In the genomic region with DNA sequence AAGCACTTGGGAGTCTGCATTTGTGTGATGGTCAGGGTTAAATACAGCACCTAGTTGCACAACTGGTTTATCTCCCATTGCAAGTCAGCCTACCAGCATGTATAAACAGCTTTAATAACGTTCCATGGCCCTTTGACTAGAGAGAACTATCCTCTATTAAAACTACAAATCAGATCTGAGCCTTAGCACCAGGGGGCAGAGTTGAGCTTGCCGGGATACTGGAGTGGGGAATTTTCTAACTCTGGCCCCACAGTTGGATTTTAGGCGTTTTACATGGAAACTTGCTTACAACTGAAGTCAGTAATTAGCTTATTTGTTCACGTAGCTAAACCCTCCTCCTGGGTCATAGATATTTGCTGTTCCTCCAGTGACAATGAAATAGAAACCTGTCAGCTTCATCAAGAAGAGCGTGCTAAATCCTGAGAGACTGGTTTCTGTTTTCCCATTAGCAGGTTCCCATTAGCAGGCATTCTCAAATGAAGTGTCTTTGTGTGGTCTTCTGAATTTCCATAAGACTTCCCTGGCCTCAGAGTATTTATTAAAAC, we compare ENCODE assay signal across 8 mouse cellular contexts. TPM values are rescaled to one million over a fixed set of nuclear protein-coding genes. Genes with fewer than 3 reads are reported as not detected.
A peak's percentile ranks its signal among the peaks of the same experiment; 100 is the strongest.
DNase-seq lines count a peak whose midpoint lies in the region; ATAC-seq lines count a peak whose summit lies in the region.

No protein-coding gene starts in this region.

- no peak overlapping the region; the same call in 1 of the 2 replicates for H3K4me2 ChIP-seq in forebrain, embryonic 14.5 days (ENCODE audit: low read length)

- 46% methylated on average over 5 of the region's 5 CpGs for whole genome bisulfite sequencing in heart, embryonic 10.5 days
- WGBS in forebrain, embryonic 14.5 days, result 7% methylated on average over 5 of the region's 5 CpGs

- no peak overlapping the region for H3K27ac ChIP-seq in heart, embryonic 10.5 days
- H3K27ac ChIP-seq in forebrain, embryonic 14.5 days (ENCODE audit: low read depth, low read length), result peak overlapping the region; percentile 59; the same call in 1 of the 2 replicates

- H3K9me3 ChIP-seq in heart, embryonic 10.5 days, result no peaks in the 10 kb centered on the region
- H3K9me3 ChIP-seq in forebrain, embryonic 14.5 days (replicated peaks; ENCODE audit: control insufficient read depth, low read length), result no peaks in the 10 kb centered on the region

- DNase-seq in heart, adult 18-20 months, result peak; percentile 33 to 81
- no peak for DNase-seq in heart, embryonic 10.5 days (ENCODE audit: low spot score)
- peak; percentile 81 for DNase-seq in testis, postnatal 10 days (ENCODE audit: low spot score)
- DNase-seq in testis, postnatal 14 days (ENCODE audit: low spot score), result no peak
- DNase-seq in forebrain, embryonic 14.5 days (ENCODE audit: low spot score), result peak; percentile 79
- DNase-seq in kidney, postnatal 14 days, result peak; percentile 39
- DNase-seq in retina, postnatal 1 day, result peak; percentile 93

- no peaks in the 10 kb centered on the region for H3K27me3 ChIP-seq in heart, embryonic 10.5 days (ENCODE audit: insufficient read depth, poor library complexity, severe bottlenecking)
- no peaks in the 10 kb centered on the region for H3K27me3 ChIP-seq in forebrain, embryonic 14.5 days (replicated peaks; ENCODE audit: control insufficient read depth, insufficient read depth, low read length)

- peaks cover 73% of the 10 kb centered on the region for H3K4me1 ChIP-seq in heart, embryonic 10.5 days
- H3K4me1 ChIP-seq in forebrain, embryonic 14.5 days (ENCODE audit: control insufficient read depth, insufficient read depth, low read length), result peaks cover 42% of the 10 kb centered on the region

- peaks cover 21% of the 10 kb centered on the region for H3K36me3 ChIP-seq in heart, embryonic 10.5 days
- no peaks in the 10 kb centered on the region for H3K36me3 ChIP-seq in forebrain, embryonic 14.5 days (ENCODE audit: control insufficient read depth, insufficient read depth, low read length)

- no peak overlapping the region for H3K9ac ChIP-seq in forebrain, embryonic 14.5 days (ENCODE audit: low read length)

- H3K4me3 ChIP-seq in heart, embryonic 10.5 days, result no peak overlapping the region
- no peak overlapping the region for H3K4me3 ChIP-seq in forebrain, embryonic 14.5 days (ENCODE audit: low read depth, low read length)

- peak; percentile 8; the same call in 1 of the 2 replicates for ATAC-seq in forebrain, embryonic 14.5 days
- ATAC-seq in erythroblast, adult 5-6 weeks (replicated peaks; ENCODE audit: low FRiP score, poor library complexity, severe bottlenecking), result no peak

RNA-seq across cellular contexts. Expression of a gene that starts 8.0 kb away (rescaled TPM):
- total RNA-seq in heart, adult 18-20 months (2021), result 100 to 1,000 TPM; 102 to 119 TPM
- polyA plus RNA-seq in heart, embryonic 10.5 days (2016; fragmentation: Nextera tagmentation; extraction: Ambion mirVana), result 104 and 164 TPM in 2 replicates
- polyA plus RNA-seq in forebrain, embryonic 14.5 days (2014; fragmentation: Nextera tagmentation; extraction: Ambion mirVana), result 68.1 and 95.4 TPM in 2 replicates
- total RNA-seq in erythroblast, adult 5-6 weeks (2015; ENCODE audit: low replicate concordance), result 6.0 and 34.3 TPM in 2 replicates
- total RNA-seq in erythroblast, adult 5-6 weeks (2017; ENCODE audit: low replicate concordance), result 7.5 and 10.6 TPM in 2 replicates

Comparison
In these comparisons a context has a peak if more than half of its experiments do, and no peak if none do; other contexts are left out.
1. DNase-seq: peak in heart, adult 18-20 months (2 of 2), testis, postnatal 10 days (single experiment), forebrain, embryonic 14.5 days (single experiment), kidney, postnatal 14 days (single experiment) and retina, postnatal 1 day (single experiment); none in heart, embryonic 10.5 days (single experiment) and testis, postnatal 14 days (single experiment).